Mouse (Mus musculus) heart, adult 2 months (tissue): Measurements from ENCODE around the gene Rgl1. TPM values are rescaled to one million over a fixed set of nuclear protein-coding genes. Genes with fewer than 3 reads are reported as not detected.

Experiments used
- DNase-seq, 2 experiments: peaks; one replicate each; pipeline ENCODE4 v3.0.0; 2021
- H3K27ac ChIP-seq: fragments of 200-600 bp; 2 replicates; pipeline ENCODE4 v1.8.1; 2022
- H3K27me3 ChIP-seq: fragments of 200-500 bp; 2 replicates; pipeline ENCODE4 v1.6.1; 2012; ENCODE audit warnings: mild to moderate bottlenecking, low read length, inconsistent platforms, mixed read lengths; ENCODE audit not compliant: control insufficient read depth, insufficient read depth
- H3K36me3 ChIP-seq: fragments of 200-500 bp; 2 replicates; pipeline ENCODE4 v1.6.1; 2012; ENCODE audit warnings: low read length, inconsistent platforms; ENCODE audit not compliant: control insufficient read depth, insufficient read depth
- H3K4me1 ChIP-seq: fragments of 200-500 bp; 2 replicates; pipeline ENCODE4 v1.6.1; 2011; ENCODE audit warnings: low read length; ENCODE audit not compliant: control insufficient read depth, insufficient read depth
- H3K4me3 ChIP-seq: fragments of 200-600 bp; 2 replicates; pipeline ENCODE4 v1.8.1; 2022
- H3K79me2 ChIP-seq: fragments of 200-500 bp; replicated peaks from 2 replicates; pipeline ENCODE4 v1.6.1; 2012; ENCODE audit warnings: mild to moderate bottlenecking, inconsistent platforms, low read length, moderate library complexity, mixed read lengths; ENCODE audit not compliant: control insufficient read depth, insufficient read depth
- H3K9ac ChIP-seq: fragments of 200-500 bp; 2 replicates; pipeline ENCODE4 v1.6.1; 2012; ENCODE audit warnings: low read depth, mild to moderate bottlenecking, control low read depth, inconsistent platforms, low read length, mixed read lengths
- CTCF ChIP-seq: fragments of 200-600 bp; IDR thresholded peaks from 2 replicates; pipeline ENCODE4 v1.8.1; 2022; ENCODE audit warnings: antibody characterized with exemption, mild to moderate bottlenecking, moderate library complexity
- EP300 ChIP-seq: fragments of 200-500 bp; IDR thresholded peaks from 2 replicates; pipeline ENCODE4 v1.6.1; 2011; ENCODE audit warnings: low read depth, low read length, control low read depth; ENCODE audit not compliant: insufficient read depth
- POLR2A ChIP-seq: fragments of 200-500 bp; IDR thresholded peaks from 2 replicates; pipeline ENCODE4 v1.6.1; 2011; ENCODE audit warnings: mild to moderate bottlenecking, low read depth, low read length, control low read depth; ENCODE audit not compliant: insufficient read depth
- WGBS: fragments of 180-500 bp; shearing (Covaris S2); methylation state at CpG from one replicate; pipeline ENCODE4 v1.1.7; 2018; 5-methylcytosine and 5-hydroxymethylcytosine counted together
- intact Hi-C: fragments of 180-260 bp; cut with DNase I; formaldehyde crosslinking; loops from one replicate; pipeline ENCODE4 v1.15.1; 2025
- polyA plus RNA-seq: library from polyadenylated mRNA; depleted of rRNA; stranded (reverse); fragments of >200 nt; gene quantifications from 2 replicates; pipeline ENCODE4 v1.2.3, GENCODE M21; 2012
- total RNA-seq, 2 experiments: library from RNA; stranded (reverse); gene quantifications; 2 replicates each; pipeline ENCODE4 v1.2.3; 2021

Gene Rgl1
- total and polyA plus RNA-seq, 3 experiments, result 14.9 to 33.2 (median 28.4) TPM

GRCm38 (mm10) chr1:152528214-152528613 is 237.9 kb downstream of the Rgl1 start:
- 0 out of 2 replicates have a peak, but pooled peaks have one; percentile 18 for TF ChIP-seq POLR2A
- no peak for TF ChIP-seq CTCF
- TF ChIP-seq EP300, result 0 out of 2 replicates have a peak, but pooled peaks have one; percentile 6
- intact Hi-C loops, result no loop called here
- H3K27me3 ChIP-seq, result no peaks in the 10 kb centered on the region
- no peaks in the 10 kb centered on the region for H3K79me2 ChIP-seq
- peaks cover 30% of the 10 kb centered on the region for H3K4me1 ChIP-seq
- WGBS, result 19% methylated on average over 6 of the region's 6 CpGs
- H3K36me3 ChIP-seq, result peaks cover 48% of the 10 kb centered on the region
- no peak overlapping the region for H3K4me3 ChIP-seq
- peak overlapping the region; percentile 71 for H3K27ac ChIP-seq
- H3K9ac ChIP-seq, result no peak overlapping the region
- peak in 1 of 2 experiments; percentile 47 for DNase-seq

DNA sequence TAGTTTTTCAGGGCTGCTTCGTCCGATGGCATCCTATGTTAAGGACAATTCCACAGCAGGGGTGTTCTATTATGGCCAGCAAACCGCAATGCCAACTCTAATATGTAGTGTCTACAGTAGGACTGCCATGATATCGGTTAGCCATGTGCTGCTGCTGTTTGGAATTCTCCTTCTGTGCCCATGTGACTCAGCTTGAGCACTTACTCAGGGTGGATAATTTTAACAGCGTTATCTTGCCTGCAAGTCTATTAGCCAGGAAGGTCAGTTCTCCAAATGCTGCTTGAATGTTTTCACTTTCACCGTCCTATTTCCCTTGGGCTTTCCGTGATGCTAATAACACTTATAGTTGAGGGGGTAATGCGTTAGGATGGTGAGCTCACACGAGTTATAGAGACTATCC is 240.0 kb downstream of the Rgl1 start:
- TF ChIP-seq POLR2A, result 0 out of 2 replicates have a peak, but pooled peaks have one; percentile 32
- 0 out of 2 replicates have a peak, but pooled peaks have one; percentile 51 for TF ChIP-seq EP300
- no peak for TF ChIP-seq CTCF
- peak overlapping the region; percentile 66; the same call in 1 of the 2 replicates for H3K9ac ChIP-seq
- no peaks in the 10 kb centered on the region for H3K79me2 ChIP-seq
- no peaks in the 10 kb centered on the region for H3K27me3 ChIP-seq
- H3K4me1 ChIP-seq, result peaks cover 24% of the 10 kb centered on the region
- H3K36me3 ChIP-seq, result peaks cover 44% of the 10 kb centered on the region
- WGBS, result 31% methylated on average over 9 of the region's 9 CpGs
- intact Hi-C loops, result no loop called here
- H3K4me3 ChIP-seq, result no peak overlapping the region
- H3K27ac ChIP-seq, result peak overlapping the region; percentile 71
- DNase-seq, result peak in 1 of 2 experiments; percentile 44

GRCm38 (mm10) chr1:152524987-152525648 is 241.0 kb downstream of the Rgl1 start:
- peak overlapping the region; percentile 71 for H3K27ac ChIP-seq
- no peaks in the 10 kb centered on the region for H3K27me3 ChIP-seq
- H3K79me2 ChIP-seq, result no peaks in the 10 kb centered on the region
- H3K4me3 ChIP-seq, result no peak overlapping the region
- DNase-seq, result peak; percentile 70 to 73
- peaks cover 24% of the 10 kb centered on the region for H3K4me1 ChIP-seq
- WGBS, result 8% methylated on average over 6 of the region's 6 CpGs
- peak; percentile 79 for TF ChIP-seq CTCF
- TF ChIP-seq POLR2A, result no peak
- peak; percentile 88 for TF ChIP-seq EP300
- intact Hi-C loops, result loop anchor here (1.0 to 5.0 kb wide), 5 partner anchors 100 to 382 kb away; no protein-coding TSS in a partner anchor
- H3K36me3 ChIP-seq, result peaks cover 35% of the 10 kb centered on the region
- peak overlapping the region; percentile 33 for H3K9ac ChIP-seq

DNA sequence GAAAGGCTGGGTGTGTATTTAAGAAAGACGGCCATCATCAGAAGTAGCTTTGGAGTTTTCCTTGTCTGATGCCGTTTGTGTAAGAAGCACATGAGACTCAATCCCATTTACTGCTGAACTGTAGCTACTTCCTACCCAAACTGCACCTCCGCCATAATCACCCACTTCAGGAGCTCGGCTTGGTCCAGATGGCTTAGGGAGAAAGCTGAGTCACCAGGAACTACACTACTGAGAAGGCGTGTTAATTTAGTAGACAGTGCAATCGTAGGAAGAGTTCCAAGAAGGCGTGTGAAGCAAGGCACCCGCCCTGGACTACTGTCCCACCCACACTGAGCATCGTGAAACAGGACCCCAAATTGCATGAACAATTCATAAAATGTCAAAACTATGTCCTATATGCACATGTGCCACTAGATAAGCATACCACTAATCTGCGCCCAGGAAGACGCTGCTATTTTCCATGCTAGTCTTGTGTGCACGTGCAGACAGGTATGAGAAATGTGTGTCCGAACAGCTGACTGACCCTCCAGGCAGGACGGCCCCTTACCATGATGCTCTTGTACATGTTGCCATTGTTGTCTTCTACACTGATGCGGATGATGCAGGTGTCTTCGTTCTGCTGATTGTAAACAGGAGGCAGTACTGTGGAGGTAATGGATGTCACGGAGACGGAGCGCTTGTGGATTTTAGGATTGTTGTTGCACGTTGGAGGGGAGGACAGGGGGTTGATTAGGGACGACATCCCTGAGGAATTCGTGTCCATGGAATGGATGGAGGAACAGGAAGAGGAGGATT is 241.9 kb downstream of the Rgl1 start:
- H3K27ac ChIP-seq, result no peak overlapping the region
- intact Hi-C loops, result loop anchor here (2.0 to 5.0 kb wide), 2 partner anchors 101 to 383 kb away; no protein-coding TSS in a partner anchor
- WGBS, result 70% methylated on average over 22 of the region's 22 CpGs

DNA sequence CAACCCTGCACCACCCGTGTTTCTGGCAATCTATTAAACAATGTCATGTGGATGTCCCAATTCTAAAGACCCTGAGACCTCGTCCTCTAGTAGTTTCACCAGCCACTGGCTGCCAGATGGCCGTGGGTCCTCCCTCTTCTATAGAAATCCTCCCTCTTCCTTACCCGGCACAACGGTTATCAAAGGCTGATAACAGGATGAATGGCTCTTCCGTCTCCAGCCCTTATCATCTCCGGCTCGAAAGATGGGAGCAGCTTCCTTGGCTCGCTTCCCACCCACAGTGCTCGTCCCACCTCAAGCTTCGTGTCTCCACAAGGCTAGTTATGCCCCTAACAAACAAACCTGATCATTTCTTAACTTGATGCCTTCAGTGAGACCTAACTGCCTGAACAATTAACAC is 242.9 kb downstream of the Rgl1 start:
- intact Hi-C loops, result loop anchor here (5.0 kb wide), 1 partner anchor 384 kb away; no protein-coding TSS in a partner anchor
- Histone ChIP-seq H3K27me3 (no peaks in the 10 kb centered on the region), H3K4me3 (no peak overlapping the region), H3K79me2 (no peaks in the 10 kb centered on the region), H3K36me3 (peaks cover 25% of the 10 kb centered on the region), H3K4me1 (peaks cover 22% of the 10 kb centered on the region), H3K27ac (no peak overlapping the region), H3K9ac (no peak overlapping the region)
- TF ChIP-seq CTCF (no peak), EP300 (no peak), POLR2A (no peak)
- no peak for DNase-seq
- WGBS, result 28% methylated on average over 11 of the region's 11 CpGs

More for the DNA sequence above, 241.9 kb downstream of the Rgl1 start:
- Histone ChIP-seq H3K9ac (no peak overlapping the region), H3K79me2 (no peaks in the 10 kb centered on the region), H3K4me3 (no peak overlapping the region), H3K4me1 (peaks cover 23% of the 10 kb centered on the region), H3K36me3 (peaks cover 34% of the 10 kb centered on the region), H3K27me3 (no peaks in the 10 kb centered on the region)
- no peak for DNase-seq
- no peak for TF ChIP-seq CTCF
- no peak for TF ChIP-seq EP300
- no peak for TF ChIP-seq POLR2A
